ENCODE assay signal across 8 mouse cellular contexts in genomic region chr2:57111011-57111790, GRCm38 (mm10). TPM values are rescaled to one million over a fixed set of nuclear protein-coding genes. Genes with fewer than 3 reads are reported as not detected.
A peak's percentile ranks its signal among the peaks of the same experiment; 100 is the strongest.
DNase-seq lines count a peak whose midpoint lies in the region; ATAC-seq and TF ChIP-seq lines count a peak whose summit lies in the region.

No protein-coding gene starts in this region.

- TF ChIP-seq EP300 in lung, postnatal 0 days (IDR thresholded peaks at IDR 0.05) = no peak

- peaks cover 58% of the 10 kb centered on the region for H3K27me3 ChIP-seq in lung, postnatal 0 days (replicated peaks; ENCODE audit: insufficient read depth, low read length)
- H3K27me3 ChIP-seq in limb, embryonic 14.5 days (ENCODE audit: control insufficient read depth, insufficient read depth, low read length) = peaks cover 66% of the 10 kb centered on the region

- intact Hi-C loops in left cerebral cortex, postnatal 25 days (cut with DNase I) = loop anchor here (10.0 kb wide), 2 partner anchors 124 to 504 kb away; partner anchors contain the start of gene Gpd2

- H3K9ac ChIP-seq in lung, postnatal 0 days (replicated peaks; ENCODE audit: low read depth) = no peak overlapping the region
- H3K9ac ChIP-seq in limb, embryonic 14.5 days (ENCODE audit: low read depth, low read length, severe bottlenecking) = no peak overlapping the region

- TF ChIP-seq POLR2A in limb, embryonic 14.5 days (IDR thresholded peaks at IDR 0.05; ENCODE audit: borderline replicate concordance, extremely low read depth, insufficient read depth, insufficient read length) = no peak

- TF ChIP-seq CTCF in lung, postnatal 0 days (IDR thresholded peaks at IDR 0.05) = no peak

- H3K4me2 ChIP-seq in lung, postnatal 0 days (replicated peaks; ENCODE audit: low read depth, low read length) = no peak overlapping the region
- H3K4me2 ChIP-seq in limb, embryonic 14.5 days (replicated peaks; ENCODE audit: low read depth, low read length, severe bottlenecking) = no peak overlapping the region

- DNase-seq in CD4-positive, CD25-positive, alpha-beta regulatory T cell, adult 2 months (ENCODE audit: low read depth, low spot score) = peak; percentile 24
- DNase-seq in lung, postnatal 0 days (ENCODE audit: low spot score) = no peak
- DNase-seq in lung, postnatal 25 days (ENCODE audit: low spot score) = no peak
- no peak for DNase-seq in limb, embryonic 14.5 days (ENCODE audit: low spot score)
- no peak for DNase-seq in thymus, adult 18-20 months
- DNase-seq in left cerebral cortex, postnatal 25 days (ENCODE audit: low spot score in 2 of 2) = no peak
- no peak for DNase-seq in thymus, postnatal 4 days

- no peaks in the 10 kb centered on the region for H3K36me3 ChIP-seq in lung, postnatal 0 days (ENCODE audit: insufficient read depth, low read length)
- H3K36me3 ChIP-seq in limb, embryonic 14.5 days (ENCODE audit: control insufficient read depth, insufficient read depth, low read length) = no peaks in the 10 kb centered on the region

- 0 out of 2 replicates have a peak overlapping the region, but pooled peaks have one; percentile 5 for H3K4me3 ChIP-seq in lung, postnatal 0 days (ENCODE audit: low read depth, low read length)
- peak overlapping the region; percentile 11 for H3K4me3 ChIP-seq in limb, embryonic 14.5 days (replicated peaks; ENCODE audit: low read length)

- H3K27ac ChIP-seq in lung, postnatal 0 days (ENCODE audit: low read length) = no peak overlapping the region
- H3K27ac ChIP-seq in limb, embryonic 14.5 days (replicated peaks; ENCODE audit: low read depth, low read length) = no peak overlapping the region

- no peak for ATAC-seq in CD4-positive, CD25-positive, alpha-beta regulatory T cell, adult 4 months
- no peak for ATAC-seq in lung, postnatal 0 days
- no peak for ATAC-seq in limb, embryonic 14.5 days (ENCODE audit: low FRiP score, low read depth)

- H3K4me1 ChIP-seq in lung, postnatal 0 days (ENCODE audit: insufficient read depth, low read depth, low read length) = no peaks in the 10 kb centered on the region; the same call in 1 of the 2 replicates
- peaks cover 6% of the 10 kb centered on the region; the same call in 1 of the 2 replicates for H3K4me1 ChIP-seq in limb, embryonic 14.5 days (ENCODE audit: control insufficient read depth, insufficient read depth, low read length)

- H3K9me3 ChIP-seq in lung, postnatal 0 days (ENCODE audit: low read length) = no peaks in the 10 kb centered on the region
- no peaks in the 10 kb centered on the region for H3K9me3 ChIP-seq in limb, embryonic 14.5 days (ENCODE audit: control insufficient read depth, low read length)

- WGBS in lung, postnatal 0 days = 21% methylated on average over 39 of the region's 39 CpGs
- WGBS in limb, embryonic 14.5 days = 14% methylated on average over 38 of the region's 39 CpGs

RNA-seq across cellular contexts. Expression of gene Nr4a2, which starts 12.6 kb away (rescaled TPM):
- 1 to 10 TPM; 2.5 to 3.5 TPM for polyA plus RNA-seq in CD4-positive, CD25-positive, alpha-beta regulatory T cell, adult 4 months (2017; shearing (Covaris generic))
- polyA plus RNA-seq in lung, postnatal 0 days (2015; fragmentation: Nextera tagmentation; extraction: Ambion mirVana) = 2.7 and 2.9 TPM in 2 replicates
- 6.4 and 8.7 TPM in 2 replicates for polyA plus RNA-seq in limb, embryonic 14.5 days (2012; rRNA removed)
- polyA plus RNA-seq in limb, embryonic 14.5 days (2014; fragmentation: Nextera tagmentation; extraction: Ambion mirVana) = 5.5 and 5.8 TPM in 2 replicates
- total RNA-seq in left cerebral cortex, postnatal 25 days (2021) = 10 to 100 TPM; 46.3 to 50.6 TPM
